Mouse (Mus musculus): Measurements from ENCODE around the gene Ccdc9.

DNA sequence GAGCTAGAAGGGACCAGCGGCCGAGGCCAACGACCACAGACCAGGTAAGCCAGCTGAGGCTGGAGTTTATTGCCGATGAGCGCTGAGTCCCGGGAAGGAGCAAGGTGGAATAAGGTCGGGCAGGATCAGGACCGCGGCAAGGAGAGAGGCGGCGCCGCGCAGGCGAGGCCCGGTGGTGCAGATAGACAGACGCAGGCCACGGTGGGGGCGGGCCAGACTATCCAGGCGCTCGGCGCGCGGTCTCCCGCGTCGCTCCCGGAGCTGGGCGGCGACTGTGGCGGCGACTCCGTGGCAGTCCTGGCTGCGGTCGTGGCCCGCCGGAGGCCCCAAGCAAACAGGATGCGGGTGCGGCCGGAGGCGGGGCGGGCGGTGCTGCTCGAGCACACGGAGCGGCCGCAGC is 13.9 kb downstream of the Ccdc9 start:
- TF ChIP-seq CTCF (conservative IDR thresholded peaks at IDR 0.05 in 1 of 2, IDR thresholded peaks at IDR 0.05 in 1 of 2; ENCODE audit: low read depth in 2 of 2, low read length in 2 of 2) = no peak
- TF ChIP-seq RCOR1 (conservative IDR thresholded peaks at IDR 0.05; ENCODE audit: low read depth, low read length) = no peak
- no peak for TF ChIP-seq POLR2A (IDR thresholded peaks at IDR 0.05; ENCODE audit: low read depth, low read length)
- 0 out of 2 replicates have a peak, but pooled peaks have one; percentile 4 for TF ChIP-seq MEF2A (IDR thresholded peaks at IDR 0.05; ENCODE audit: borderline replicate concordance, low read depth, low read length)
- TF ChIP-seq USF1 (IDR thresholded peaks at IDR 0.05; ENCODE audit: low read depth, low read length) = no peak
- TF ChIP-seq JUND (conservative IDR thresholded peaks at IDR 0.05; ENCODE audit: low read depth, low read length) = no peak
- TF ChIP-seq EP300 (IDR thresholded peaks at IDR 0.05; ENCODE audit: low read length) = no peak
- TF ChIP-seq ELF1 (IDR thresholded peaks at IDR 0.05; ENCODE audit: low read depth, low read length) = no peak
- no peak for TF ChIP-seq ZKSCAN1 (IDR thresholded peaks at IDR 0.05; ENCODE audit: borderline replicate concordance, low read depth, low read length)
- no peak for TF ChIP-seq MXI1 (IDR thresholded peaks at IDR 0.05; ENCODE audit: low read depth, low read length)
